Mouse (Mus musculus) heart, embryonic 15.5 days (tissue): ENCODE measurements around the gene Ltbp1. TPM values are rescaled to one million over a fixed set of nuclear protein-coding genes. Genes with fewer than 3 reads are reported as not detected.

ENCODE experiments used
- ATAC-seq: fragments of 200-750 bp; cut with Nextera tagmentation; replicated peaks from 2 replicates; pipeline ENCODE4 v1.8.0; 2017; ENCODE audit warnings: low read depth, moderate TSS enrichment; ENCODE audit not compliant: insufficient number of reproducible peaks, insufficient read depth, low FRiP score
- H3K27ac ChIP-seq: fragments of 300-500 bp; sonication (generic); 2 replicates; pipeline ENCODE4 v1.5.1; 2015; ENCODE audit warnings: mild to moderate bottlenecking, inconsistent platforms
- H3K27me3 ChIP-seq: fragments of 300-500 bp; sonication (generic); 2 replicates; pipeline ENCODE4 v1.6.1; 2015; ENCODE audit warnings: inconsistent platforms
- H3K36me3 ChIP-seq: fragments of 300-500 bp; sonication (generic); 2 replicates; pipeline ENCODE4 v1.6.1; 2015; ENCODE audit warnings: mild to moderate bottlenecking, inconsistent platforms
- H3K4me1 ChIP-seq: fragments of 300-500 bp; sonication (generic); replicated peaks from 2 replicates; pipeline ENCODE4 v1.6.1; 2015; ENCODE audit warnings: inconsistent platforms
- H3K4me2 ChIP-seq: fragments of 300-500 bp; sonication (generic); 2 replicates; pipeline ENCODE4 v1.6.1; 2015; ENCODE audit warnings: inconsistent platforms, mild to moderate bottlenecking, moderate library complexity
- H3K4me3 ChIP-seq: fragments of 300-500 bp; sonication (generic); 2 replicates; pipeline ENCODE4 v1.5.1; 2015; ENCODE audit warnings: mild to moderate bottlenecking, inconsistent platforms
- H3K9ac ChIP-seq: fragments of 300-500 bp; sonication (generic); 2 replicates; pipeline ENCODE4 v1.6.1; 2015; ENCODE audit warnings: mild to moderate bottlenecking, inconsistent platforms
- H3K9me3 ChIP-seq: fragments of 300-500 bp; sonication (generic); replicated peaks from 2 replicates; pipeline ENCODE4 v1.6.1; 2016; ENCODE audit warnings: inconsistent platforms
- WGBS: fragments of 180-500 bp; shearing (Covaris S2); methylation state at CpG from one replicate; pipeline ENCODE4 v1.1.7; 2015; ENCODE audit warnings: mixed read lengths; 5-methylcytosine and 5-hydroxymethylcytosine counted together
- polyA plus RNA-seq: library from polyadenylated mRNA; unstranded; fragments of >200 nt; fragmentation: Nextera tagmentation; extraction: Ambion mirVana; gene quantifications from 2 replicates; pipeline ENCODE4 v1.2.1, GENCODE M21; 2015

The Ltbp1 gene
- polyA plus RNA-seq, 1 experiment from 2014 or later = 19.6 TPM

- H3K4me3 ChIP-seq = no peak overlapping the region
- ATAC-seq = no peak
- WGBS = 72% methylated on average over 1 of the region's 1 CpGs
- H3K36me3 ChIP-seq = peaks cover 4% of the 10 kb centered on the region
- H3K4me1 ChIP-seq = no peaks in the 10 kb centered on the region
- no peak overlapping the region for H3K9ac ChIP-seq
- no peak overlapping the region for H3K27ac ChIP-seq
- no peak overlapping the region for H3K4me2 ChIP-seq
- no peaks in the 10 kb centered on the region for H3K9me3 ChIP-seq
- no peaks in the 10 kb centered on the region for H3K27me3 ChIP-seq
These were observed 299.5 kb downstream of the Ltbp1 start for GRCm38 (mm10) chr17:75304807-75305420.

GRCm38 (mm10) chr17:75305714-75306113 is 300.3 kb downstream of the Ltbp1 start:
- no peaks in the 10 kb centered on the region for H3K27me3 ChIP-seq
- H3K4me3 ChIP-seq = no peak overlapping the region
- H3K4me1 ChIP-seq = no peaks in the 10 kb centered on the region
- no peak overlapping the region for H3K27ac ChIP-seq
- peaks cover 6% of the 10 kb centered on the region for H3K36me3 ChIP-seq
- ATAC-seq = no peak
- WGBS = 85% methylated on average over 1 of the region's 1 CpGs
- H3K9me3 ChIP-seq = no peaks in the 10 kb centered on the region
- H3K4me2 ChIP-seq = no peak overlapping the region
- H3K9ac ChIP-seq = no peak overlapping the region

GRCm38 (mm10) chr17:75307070-75308011 is 302.0 kb downstream of the Ltbp1 start:
- Histone ChIP-seq H3K4me3 (no peak overlapping the region), H3K27me3 (no peaks in the 10 kb centered on the region), H3K9me3 (no peaks in the 10 kb centered on the region), H3K9ac (no peak overlapping the region), H3K27ac (peak overlapping the region; percentile 39; the same call in 1 of the 2 replicates), H3K4me2 (no peak overlapping the region), H3K4me1 (no peaks in the 10 kb centered on the region), H3K36me3 (peaks cover 6% of the 10 kb centered on the region)
- no peak for ATAC-seq
- WGBS = 68% methylated on average over 18 of the region's 18 CpGs

GRCm38 (mm10) chr17:75317106-75317505 is 311.7 kb downstream of the Ltbp1 start:
- Histone ChIP-seq H3K27me3 (no peaks in the 10 kb centered on the region), H3K9ac (no peak overlapping the region), H3K4me2 (0 out of 2 replicates have a peak overlapping the region, but pooled peaks have one; percentile 0), H3K36me3 (0 out of 2 replicates have a peak, but pooled peaks cover 9% of the 10 kb centered on the region), H3K27ac (peak overlapping the region; percentile 83), H3K4me3 (no peak overlapping the region), H3K9me3 (no peaks in the 10 kb centered on the region), H3K4me1 (peaks cover 14% of the 10 kb centered on the region)
- ATAC-seq = no peak; the same call in 1 of the 2 replicates
- 48% methylated on average over 4 of the region's 4 CpGs for WGBS

GRCm38 (mm10) chr17:75323229-75323628 is 317.9 kb downstream of the Ltbp1 start:
- Histone ChIP-seq H3K4me1 (no peaks in the 10 kb centered on the region), H3K4me2 (no peak overlapping the region), H3K36me3 (no peaks in the 10 kb centered on the region), H3K27ac (no peak overlapping the region), H3K4me3 (no peak overlapping the region), H3K9ac (no peak overlapping the region), H3K27me3 (no peaks in the 10 kb centered on the region), H3K9me3 (no peaks in the 10 kb centered on the region)
- no peak for ATAC-seq
- 83% methylated on average over 5 of the region's 5 CpGs for WGBS

- WGBS = 87% methylated on average over 10 of the region's 10 CpGs
- no peaks in the 10 kb centered on the region for H3K27me3 ChIP-seq
- no peak overlapping the region for H3K4me2 ChIP-seq
- H3K27ac ChIP-seq = no peak overlapping the region
- no peak overlapping the region for H3K9ac ChIP-seq
- H3K4me3 ChIP-seq = no peak overlapping the region
- no peaks in the 10 kb centered on the region for H3K36me3 ChIP-seq
- H3K4me1 ChIP-seq = no peaks in the 10 kb centered on the region
- no peaks in the 10 kb centered on the region for H3K9me3 ChIP-seq
- ATAC-seq = no peak
These were observed 318.4 kb downstream of the Ltbp1 start for GRCm38 (mm10) chr17:75323766-75324165.

GRCm38 (mm10) chr17:75328102-75328639 is 322.8 kb downstream of the Ltbp1 start:
- H3K4me2 ChIP-seq = no peak overlapping the region
- H3K36me3 ChIP-seq = no peaks in the 10 kb centered on the region
- no peak overlapping the region for H3K4me3 ChIP-seq
- H3K4me1 ChIP-seq = no peaks in the 10 kb centered on the region
- no peaks in the 10 kb centered on the region for H3K9me3 ChIP-seq
- no peak overlapping the region for H3K9ac ChIP-seq
- H3K27ac ChIP-seq = no peak overlapping the region
- H3K27me3 ChIP-seq = no peaks in the 10 kb centered on the region
- 76% methylated on average over 10 of the region's 10 CpGs for WGBS
- ATAC-seq = no peak

GRCm38 (mm10) chr17:75330366-75330765 is 325.0 kb downstream of the Ltbp1 start:
- ATAC-seq = no peak
- Histone ChIP-seq H3K4me2 (no peak overlapping the region), H3K36me3 (no peaks in the 10 kb centered on the region), H3K9ac (no peak overlapping the region), H3K4me3 (no peak overlapping the region), H3K4me1 (no peaks in the 10 kb centered on the region), H3K9me3 (no peaks in the 10 kb centered on the region), H3K27me3 (no peaks in the 10 kb centered on the region), H3K27ac (no peak overlapping the region)
- WGBS = 83% methylated on average over 6 of the region's 6 CpGs

- Histone ChIP-seq H3K9me3 (no peaks in the 10 kb centered on the region), H3K27me3 (no peaks in the 10 kb centered on the region), H3K36me3 (no peaks in the 10 kb centered on the region), H3K4me2 (no peak overlapping the region), H3K9ac (no peak overlapping the region), H3K4me1 (no peaks in the 10 kb centered on the region), H3K27ac (no peak overlapping the region), H3K4me3 (no peak overlapping the region)
- WGBS = 80% methylated on average over 6 of the region's 6 CpGs
- ATAC-seq = no peak
These were observed 326.1 kb downstream of the Ltbp1 start for GRCm38 (mm10) chr17:75331421-75331951.

GRCm38 (mm10) chr17:75332289-75332688 is 326.9 kb downstream of the Ltbp1 start:
- no peaks in the 10 kb centered on the region for H3K9me3 ChIP-seq
- H3K4me1 ChIP-seq = no peaks in the 10 kb centered on the region
- H3K27me3 ChIP-seq = no peaks in the 10 kb centered on the region
- H3K4me3 ChIP-seq = no peak overlapping the region
- 94% methylated on average over 6 of the region's 6 CpGs for WGBS
- peaks cover 4% of the 10 kb centered on the region for H3K36me3 ChIP-seq
- H3K4me2 ChIP-seq = no peak overlapping the region
- H3K27ac ChIP-seq = no peak overlapping the region
- H3K9ac ChIP-seq = no peak overlapping the region
- no peak for ATAC-seq

GRCm38 (mm10) chr17:75333011-75333410 is 327.6 kb downstream of the Ltbp1 start:
- Histone ChIP-seq H3K4me2 (no peak overlapping the region), H3K27me3 (no peaks in the 10 kb centered on the region), H3K9ac (no peak overlapping the region), H3K4me3 (no peak overlapping the region), H3K27ac (no peak overlapping the region), H3K36me3 (peaks cover 11% of the 10 kb centered on the region), H3K9me3 (no peaks in the 10 kb centered on the region), H3K4me1 (no peaks in the 10 kb centered on the region)
- ATAC-seq = no peak
- 85% methylated on average over 9 of the region's 9 CpGs for WGBS
